Mouse (Mus musculus) B cell, adult 67 days (primary cell): Measurements from ENCODE around the gene Zfp781. TPM values are rescaled to one million over a fixed set of nuclear protein-coding genes. Genes with fewer than 3 reads are reported as not detected.

Experiments
- total RNA-seq, 2 experiments: library from RNA; stranded (reverse); gene quantifications; 4 replicates each; pipeline ENCODE4 v1.2.4; 2023

Zfp781 gene
- total RNA-seq: 1 to 10 TPM; 3.5 to 3.9 TPM

GRCm38 (mm10) chr10:81929842-81930743, at the start of gene Zfp781:
Gene Zfp781 (minus strand): TSS chr10:81930480.

GRCm38 (mm10) chr10:81863409-81864407, 66.6 kb downstream of the Zfp781 start, which contains the start of gene Gm32687:
Gene Gm32687 (plus strand): TSS chr10:81863934.

Other genes starting within 250 kb of the Zfp781 start
- 10 to 100 TPM in 1 of 2 experiments, 1 to 10 TPM in 1; 8.6 to 17.8 TPM for gene Zfp433, start 225.7 kb downstream of the Zfp781 start, total RNA-seq
- gene Gm3055, start 159.3 kb downstream of the Zfp781 start, total RNA-seq: 1 to 10 TPM; 8.8 to 9.2 TPM
- gene Gm4767, start 118.3 kb downstream of the Zfp781 start, total RNA-seq: 1 to 10 TPM; 2.2 to 2.4 TPM
- 1 to 10 TPM; 5.7 to 5.8 TPM for gene Gm32687, start 66.5 kb downstream of the Zfp781 start, total RNA-seq
- 10 to 100 TPM; 13.7 to 14.5 TPM for gene Zfp873, start 117.6 kb upstream of the Zfp781 start, total RNA-seq
- gene BC024063, start 152.9 kb upstream of the Zfp781 start, total RNA-seq: 10 to 100 TPM; 13.0 to 15.3 TPM
- 10 to 100 TPM; 10.8 to 14.4 TPM for gene AU041133, start 197.5 kb upstream of the Zfp781 start, total RNA-seq